Mouse (Mus musculus): Measurements from ENCODE around the gene Tti1. TPM values are rescaled to one million over a fixed set of nuclear protein-coding genes. Genes with fewer than 3 reads are reported as not detected.
A peak's percentile ranks its signal among the peaks of the same experiment; 100 is the strongest.

The Tti1 gene
- 13.7 and 16.8 TPM in 2 replicates for polyA plus RNA-seq (2012; rRNA removed)

GRCm38 (mm10) chr2:158028354-158028863 lies at the start of gene Tti1, which contains the start of gene Rprd1b:
Gene Tti1 (minus strand): TSS chr2:158028433.
Gene Rprd1b (plus strand): TSS chr2:158028497.
- Histone ChIP-seq H3K4me1 (ENCODE audit: control insufficient read depth, insufficient read depth, low read length) (peaks cover 5% of the 10 kb centered on the region), H3K4me3 (replicated peaks; ENCODE audit: extremely low read depth, low read depth, low read length) (peak within 1 kb of the TSS; percentile 98)
- under 1% methylated on average over 52 of the region's 52 CpGs for WGBS
- DNase-seq: peak; percentile 98
- peak; percentile 82; the same call in 1 of the 2 replicates for TF ChIP-seq POLR2A (IDR thresholded peaks at IDR 0.05; ENCODE audit: borderline replicate concordance, extremely low read depth, low read depth, low read length)
- TF ChIP-seq CTCF (IDR thresholded peaks at IDR 0.05; ENCODE audit: insufficient read depth, low read length): no peak

GRCm38 (mm10) chr2:158077981-158078380 lies 49.7 kb upstream of the Tti1 start:
- Histone ChIP-seq H3K4me3 (replicated peaks; ENCODE audit: extremely low read depth, low read depth, low read length) (no peak overlapping the region), H3K4me1 (ENCODE audit: control insufficient read depth, insufficient read depth, low read length) (peaks cover 4% of the 10 kb centered on the region)
- DNase-seq: no peak
- 62% methylated on average over 2 of the region's 2 CpGs for WGBS
- TF ChIP-seq POLR2A (IDR thresholded peaks at IDR 0.05; ENCODE audit: borderline replicate concordance, extremely low read depth, low read depth, low read length) (no peak), CTCF (IDR thresholded peaks at IDR 0.05; ENCODE audit: insufficient read depth, low read length) (no peak)

GRCm38 (mm10) chr2:158076690-158077089 lies 48.5 kb upstream of the Tti1 start:
- H3K4me1 ChIP-seq (ENCODE audit: control insufficient read depth, insufficient read depth, low read length): peaks cover 4% of the 10 kb centered on the region
- no peak for DNase-seq
- TF ChIP-seq CTCF (IDR thresholded peaks at IDR 0.05; ENCODE audit: insufficient read depth, low read length) (no peak), POLR2A (IDR thresholded peaks at IDR 0.05; ENCODE audit: borderline replicate concordance, extremely low read depth, low read depth, low read length) (no peak)
- H3K4me3 ChIP-seq (replicated peaks; ENCODE audit: extremely low read depth, low read depth, low read length): no peak overlapping the region
- WGBS: 58% methylated on average over 6 of the region's 6 CpGs

DNA sequence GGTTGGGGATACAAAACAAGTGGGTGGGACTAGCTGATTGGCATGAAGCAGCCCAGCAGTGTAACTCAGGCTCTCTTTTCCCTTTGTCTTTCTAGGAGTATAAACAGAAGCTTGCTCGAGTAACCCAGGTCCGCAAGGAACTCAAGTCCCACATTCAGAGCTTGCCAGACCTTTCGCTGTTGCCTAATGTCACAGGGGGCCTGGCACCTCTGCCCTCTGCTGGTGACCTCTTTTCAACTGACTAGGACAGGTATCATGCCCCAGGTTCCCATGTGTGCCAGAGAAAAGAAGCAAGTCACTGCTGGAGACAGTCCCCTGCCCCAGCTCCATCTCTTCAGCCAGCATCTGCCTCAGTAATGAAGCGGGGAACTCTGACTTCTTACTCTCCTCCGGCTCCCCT lies 46.6 kb upstream of the Tti1 start:
- Histone ChIP-seq H3K4me3 (replicated peaks; ENCODE audit: extremely low read depth, low read depth, low read length) (no peak overlapping the region), H3K4me1 (ENCODE audit: control insufficient read depth, insufficient read depth, low read length) (peaks cover under 1% of the 10 kb centered on the region; the same call in 1 of the 2 replicates)
- WGBS: 84% methylated on average over 5 of the region's 5 CpGs
- DNase-seq: no peak
- TF ChIP-seq POLR2A (IDR thresholded peaks at IDR 0.05; ENCODE audit: borderline replicate concordance, extremely low read depth, low read depth, low read length) (no peak), CTCF (IDR thresholded peaks at IDR 0.05; ENCODE audit: insufficient read depth, low read length) (no peak)

DNA sequence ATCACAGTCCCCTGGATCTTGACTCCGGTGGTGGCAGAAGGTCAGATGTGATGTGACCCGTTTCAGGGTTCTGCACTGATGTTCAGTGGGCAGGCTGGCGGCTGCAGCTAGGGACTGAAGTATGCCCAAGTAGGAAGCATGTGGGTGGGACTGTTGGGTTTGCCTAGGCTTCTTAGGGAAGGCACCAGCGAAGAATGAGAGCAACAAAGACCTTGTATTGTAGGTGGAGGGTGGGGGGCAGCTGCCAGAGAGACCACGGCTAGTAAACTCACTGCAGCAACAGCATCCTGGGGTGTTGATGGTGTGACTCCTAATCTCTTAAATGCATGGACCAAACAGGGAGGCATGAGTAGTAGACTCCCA lies 43.4 kb upstream of the Tti1 start:
- H3K4me3 ChIP-seq (replicated peaks; ENCODE audit: extremely low read depth, low read depth, low read length): no peak overlapping the region
- no peaks in the 10 kb centered on the region; the same call in 1 of the 2 replicates for H3K4me1 ChIP-seq (ENCODE audit: control insufficient read depth, insufficient read depth, low read length)
- TF ChIP-seq POLR2A (IDR thresholded peaks at IDR 0.05; ENCODE audit: borderline replicate concordance, extremely low read depth, low read depth, low read length) (no peak), CTCF (IDR thresholded peaks at IDR 0.05; ENCODE audit: insufficient read depth, low read length) (no peak)
- no peak for DNase-seq
- 74% methylated on average over 5 of the region's 5 CpGs for WGBS

GRCm38 (mm10) chr2:158070885-158071632 lies 42.8 kb upstream of the Tti1 start:
- no peak for TF ChIP-seq CTCF (IDR thresholded peaks at IDR 0.05; ENCODE audit: insufficient read depth, low read length)
- TF ChIP-seq POLR2A (IDR thresholded peaks at IDR 0.05; ENCODE audit: borderline replicate concordance, extremely low read depth, low read depth, low read length): no peak
- Histone ChIP-seq H3K4me1 (ENCODE audit: control insufficient read depth, insufficient read depth, low read length) (no peaks in the 10 kb centered on the region; the same call in 1 of the 2 replicates), H3K4me3 (replicated peaks; ENCODE audit: extremely low read depth, low read depth, low read length) (no peak overlapping the region)
- 52% methylated on average over 3 of the region's 3 CpGs for WGBS
- no peak for DNase-seq

DNA sequence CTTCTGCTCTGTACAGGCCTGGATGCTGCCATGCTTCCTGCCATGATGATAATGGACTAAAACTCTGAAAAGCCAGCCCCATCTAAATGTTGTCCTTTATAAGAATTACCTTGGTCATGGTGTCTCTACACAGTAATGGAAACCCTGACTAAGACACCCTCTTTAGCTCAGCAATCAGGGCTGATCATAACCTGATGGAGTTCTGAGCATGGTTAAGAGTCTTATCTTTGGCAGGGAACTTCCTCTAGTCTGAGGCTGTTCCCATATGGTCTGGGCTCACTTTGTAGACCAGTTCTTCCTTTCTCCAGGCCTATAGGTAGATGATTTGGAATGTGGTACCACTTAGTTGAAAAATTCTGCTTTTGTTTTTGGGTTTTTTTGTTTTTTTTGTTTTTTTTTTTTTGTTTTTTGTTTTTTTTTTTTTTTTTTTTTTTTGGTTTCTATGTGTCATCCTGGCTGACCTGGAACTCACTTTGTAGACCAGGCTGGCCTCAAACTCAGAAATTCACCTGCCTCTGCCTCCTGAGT lies 40.3 kb upstream of the Tti1 start:
- no peak for TF ChIP-seq CTCF (IDR thresholded peaks at IDR 0.05; ENCODE audit: insufficient read depth, low read length)
- TF ChIP-seq POLR2A (IDR thresholded peaks at IDR 0.05; ENCODE audit: borderline replicate concordance, extremely low read depth, low read depth, low read length): no peak
- DNase-seq: no peak
- Histone ChIP-seq H3K4me3 (replicated peaks; ENCODE audit: extremely low read depth, low read depth, low read length) (no peak overlapping the region), H3K4me1 (ENCODE audit: control insufficient read depth, insufficient read depth, low read length) (peaks cover 6% of the 10 kb centered on the region; the same call in 1 of the 2 replicates)

- WGBS: 77% methylated on average over 5 of the region's 5 CpGs
- DNase-seq: no peak
- Histone ChIP-seq H3K4me1 (ENCODE audit: control insufficient read depth, insufficient read depth, low read length) (peaks cover 6% of the 10 kb centered on the region; the same call in 1 of the 2 replicates), H3K4me3 (replicated peaks; ENCODE audit: extremely low read depth, low read depth, low read length) (no peak overlapping the region)
- no peak for TF ChIP-seq CTCF (IDR thresholded peaks at IDR 0.05; ENCODE audit: insufficient read depth, low read length)
- no peak for TF ChIP-seq POLR2A (IDR thresholded peaks at IDR 0.05; ENCODE audit: borderline replicate concordance, extremely low read depth, low read depth, low read length)
Observed at GRCm38 (mm10) chr2:158067260-158067824, 39.1 kb upstream of the Tti1 start.

DNA sequence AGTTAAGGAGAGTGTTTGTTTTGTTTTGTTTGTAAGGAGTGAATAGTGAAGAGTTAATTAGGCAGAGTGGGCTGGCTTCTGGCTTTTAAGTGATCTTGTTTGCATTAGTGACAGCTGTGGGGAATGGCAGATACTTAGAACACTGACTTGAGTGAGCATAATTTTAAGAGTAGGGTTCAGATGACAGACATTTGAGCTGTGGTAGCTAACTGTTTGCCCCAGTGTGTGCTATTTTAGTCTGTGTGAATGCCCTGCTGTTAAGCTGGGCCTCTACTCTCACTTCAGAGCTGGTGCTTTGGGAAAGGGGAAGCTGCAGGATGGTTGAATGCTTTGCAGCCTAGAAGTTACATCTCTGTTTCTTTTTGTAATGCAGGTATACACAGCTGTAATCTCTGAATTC lies 38.2 kb upstream of the Tti1 start:
- TF ChIP-seq POLR2A (IDR thresholded peaks at IDR 0.05; ENCODE audit: borderline replicate concordance, extremely low read depth, low read depth, low read length) (no peak), CTCF (IDR thresholded peaks at IDR 0.05; ENCODE audit: insufficient read depth, low read length) (no peak)
- Histone ChIP-seq H3K4me1 (ENCODE audit: control insufficient read depth, insufficient read depth, low read length) (peaks cover 6% of the 10 kb centered on the region; the same call in 1 of the 2 replicates), H3K4me3 (replicated peaks; ENCODE audit: extremely low read depth, low read depth, low read length) (no peak overlapping the region)
- no peak for DNase-seq
